Mouse (Mus musculus): Measurements from ENCODE around the gene Mvp. TPM values are rescaled to one million over a fixed set of nuclear protein-coding genes. Genes with fewer than 3 reads are reported as not detected.

Gene Mvp
- total RNA-seq, 2 experiments from 2014 or later: 5.2 to 6.7 TPM

DNA sequence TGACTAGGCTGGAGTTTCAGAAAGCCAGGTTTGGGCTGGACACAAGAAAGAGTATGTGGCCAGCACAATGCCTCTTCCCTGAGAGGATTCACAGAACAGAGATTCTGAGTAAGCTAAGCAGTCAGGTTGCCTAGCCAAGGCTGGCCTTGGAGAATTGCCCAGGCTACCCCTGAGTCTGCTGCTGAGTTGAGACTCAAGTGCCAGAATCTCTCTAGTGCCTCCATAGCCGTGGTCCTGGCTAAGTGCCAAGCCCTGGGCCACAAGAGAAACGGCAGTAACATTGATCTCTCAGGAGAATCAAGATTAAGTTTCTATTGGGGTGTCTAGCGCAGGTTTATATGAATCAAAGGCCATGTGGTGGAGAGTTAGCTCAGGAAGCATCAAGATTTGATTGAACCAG, 48.9 kb downstream of the Mvp start:
- DNase-seq (ENCODE audit: low spot score in 2 of 2): no peak
- intact Hi-C loops (cut with DNase I): no loop called here

DNA sequence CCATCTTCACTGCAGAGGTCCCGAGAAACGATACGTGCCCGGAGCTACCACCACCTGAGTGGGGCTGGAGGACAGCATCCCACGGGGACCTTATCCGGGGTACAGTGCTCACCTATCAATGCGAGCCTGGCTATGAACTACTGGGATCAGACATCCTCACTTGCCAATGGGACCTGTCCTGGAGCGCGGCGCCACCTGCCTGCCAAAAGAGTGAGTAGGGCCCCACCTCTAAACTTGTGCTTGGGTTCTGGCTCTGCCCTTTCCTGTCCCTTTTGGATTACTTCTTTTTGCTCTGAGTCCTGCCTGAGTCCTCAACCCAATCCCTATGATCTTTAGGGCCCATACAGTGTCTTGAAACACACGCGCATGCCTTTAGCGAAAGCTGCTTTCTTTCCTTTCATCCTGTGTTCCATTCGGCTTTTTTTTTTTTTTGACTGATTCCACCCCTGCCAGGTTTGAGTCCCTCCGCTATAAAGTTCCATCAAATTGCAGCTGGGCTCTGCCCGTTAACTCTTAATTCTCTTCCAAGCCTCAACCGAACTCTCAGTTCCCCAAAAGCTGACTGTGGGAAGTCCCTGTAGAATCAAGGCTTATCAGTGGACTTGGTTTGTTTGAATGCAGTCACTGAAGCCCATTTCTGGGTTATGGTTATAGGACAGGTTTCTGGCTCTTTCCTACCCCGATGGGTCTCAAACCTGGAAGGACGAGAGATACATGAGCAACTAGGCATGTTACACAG, 50.7 kb downstream of the Mvp start:
- DNase-seq (ENCODE audit: low spot score in 2 of 2): no peak
- intact Hi-C loops (cut with DNase I): no loop called here

DNA sequence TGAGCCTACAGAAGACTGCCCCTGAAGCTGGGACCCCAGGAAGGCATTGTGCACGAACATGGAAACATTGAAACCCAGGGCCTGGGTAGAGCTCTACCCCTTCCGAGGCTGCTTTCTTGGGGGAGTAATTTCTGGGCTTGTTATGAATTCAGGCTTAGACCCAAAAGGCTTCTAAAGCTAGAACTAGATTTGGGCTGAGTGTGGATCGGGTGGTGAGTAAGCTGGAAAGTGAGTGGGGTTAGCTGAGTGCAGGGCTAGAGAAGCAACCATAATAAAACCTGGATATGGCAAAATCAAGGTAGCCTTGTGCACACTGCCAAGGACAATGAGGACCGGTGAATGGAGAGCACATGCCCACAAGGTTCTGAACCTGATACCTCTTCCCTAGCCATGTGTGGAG, 52.5 kb downstream of the Mvp start:
- intact Hi-C loops (cut with DNase I): loop anchor here (1.0 kb wide), 1 partner anchor 9 kb away; no protein-coding TSS in a partner anchor
- peak in 1 of 2 experiments; percentile 59 for DNase-seq (ENCODE audit: low spot score in 2 of 2)

DNA sequence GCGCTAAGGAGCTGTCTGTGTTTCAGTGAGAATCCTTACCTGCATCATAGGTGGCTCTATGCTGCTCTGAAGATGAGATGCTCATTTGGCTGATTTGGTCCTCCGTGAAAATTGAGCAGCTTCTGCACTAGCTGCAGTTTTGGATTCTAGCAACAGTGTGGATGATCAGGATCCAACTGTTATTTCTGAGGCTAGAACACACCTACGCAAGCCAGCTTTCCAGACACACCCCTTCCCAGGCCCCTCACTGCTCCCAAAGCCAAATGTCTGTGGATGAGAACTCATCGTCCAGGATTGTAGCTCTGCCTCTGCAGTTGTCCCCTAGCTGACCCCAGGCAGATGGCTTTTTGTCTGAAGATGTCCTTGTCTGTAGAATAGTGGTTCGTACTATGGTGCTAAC, 53.3 kb downstream of the Mvp start:
- intact Hi-C loops (cut with DNase I): loop anchor here (1.0 kb wide), 1 partner anchor 8 kb away; no protein-coding TSS in a partner anchor

DNA sequence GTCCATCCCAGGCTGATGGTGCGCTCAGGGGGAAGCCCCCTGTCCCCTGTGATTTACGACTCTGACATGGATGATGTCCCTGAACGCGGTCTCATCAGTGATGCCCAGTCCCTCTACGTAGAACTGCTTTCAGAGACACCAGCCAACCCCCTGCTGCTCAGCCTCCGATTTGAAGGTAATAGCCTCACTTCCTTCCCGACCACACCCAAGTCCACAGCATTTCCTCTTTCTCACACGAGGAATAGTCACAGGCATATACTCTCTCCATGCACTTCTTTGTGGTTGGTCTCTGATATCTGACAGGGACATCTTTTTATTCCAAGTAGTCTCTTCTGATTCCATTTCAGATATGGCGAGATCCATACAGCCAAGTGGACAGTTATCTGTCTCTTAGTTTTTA, 54.6 kb downstream of the Mvp start:
- intact Hi-C loops (cut with DNase I): no loop called here
- no peak for DNase-seq (ENCODE audit: low spot score in 2 of 2)

More for the DNA sequence above, 53.3 kb downstream of the Mvp start:
- peak in 1 of 2 experiments; percentile 59 for DNase-seq (ENCODE audit: low spot score in 2 of 2)

DNA sequence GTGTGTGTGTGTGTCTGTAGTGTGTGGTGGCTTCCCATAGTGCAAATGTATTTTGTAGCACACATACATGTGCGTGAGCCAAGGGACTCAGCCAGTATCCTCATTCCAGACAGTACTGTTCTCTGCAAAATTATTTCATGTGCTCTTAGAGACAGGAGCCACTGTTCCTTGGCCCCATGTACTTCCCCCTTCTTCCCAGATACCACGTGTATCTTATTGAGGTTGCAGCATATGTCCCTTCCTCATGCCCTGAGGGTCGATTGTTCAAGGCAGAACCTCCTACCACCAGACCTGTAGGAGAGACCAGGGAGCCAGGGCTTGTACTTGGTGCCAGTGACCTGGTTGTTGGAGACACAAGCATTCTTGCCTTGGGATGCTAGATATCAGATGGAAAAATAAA, 59.3 kb downstream of the Mvp start:
- no peak for DNase-seq (ENCODE audit: low spot score in 2 of 2)
- intact Hi-C loops (cut with DNase I): no loop called here

DNA sequence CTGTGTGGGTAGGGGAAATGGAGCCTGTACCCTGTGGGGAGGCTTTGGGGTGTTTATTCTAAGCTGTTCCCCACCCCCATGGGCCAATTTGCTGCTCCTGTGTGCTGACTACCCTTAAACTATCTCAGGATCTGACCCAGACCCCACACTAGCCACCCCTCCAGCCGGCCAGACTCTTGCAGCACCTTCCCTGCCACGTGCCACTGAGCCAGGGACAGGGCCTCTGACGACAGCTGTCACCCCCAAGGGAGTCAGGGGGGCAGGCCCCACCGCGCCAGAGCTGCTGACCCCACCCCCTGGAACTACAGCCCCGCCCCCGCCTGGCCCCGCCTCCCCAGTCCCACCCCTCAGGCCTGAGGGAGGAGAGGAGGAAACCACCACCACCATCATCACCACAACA, 61.8 kb downstream of the Mvp start:
- DNase-seq (ENCODE audit: low spot score in 2 of 2): no peak
- intact Hi-C loops (cut with DNase I): loop anchor here (1.0 to 5.0 kb wide), 2 partner anchors 9 to 70 kb away; partner anchors contain the start of gene Taok2

DNA sequence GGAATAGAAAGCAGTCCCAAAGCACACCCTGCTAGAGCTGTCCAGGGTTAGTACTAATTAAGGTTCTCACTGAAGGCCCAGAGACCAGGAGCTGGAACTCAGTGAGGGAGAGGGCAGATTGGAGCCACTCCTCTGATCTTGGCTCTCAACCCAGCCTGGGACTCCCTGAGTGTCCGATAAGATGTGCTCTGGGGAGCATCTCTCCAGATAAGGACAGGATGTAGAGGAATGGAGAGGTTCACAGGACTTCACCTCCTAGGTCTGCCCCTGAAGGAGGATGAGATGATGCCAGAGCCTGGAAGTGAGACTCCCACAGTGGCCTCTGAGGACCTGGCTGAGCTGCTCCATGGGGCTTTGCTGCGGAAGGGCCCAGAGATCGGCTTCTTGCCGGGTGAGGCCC, 62.7 kb downstream of the Mvp start:
- DNase-seq (ENCODE audit: low spot score in 2 of 2): no peak
- intact Hi-C loops (cut with DNase I): loop anchor here (2.0 to 5.0 kb wide), 4 partner anchors 25 to 129 kb away; partner anchors contain the start of genes Cdiptos, Gm42742, Prrt2 and Taok2

DNA sequence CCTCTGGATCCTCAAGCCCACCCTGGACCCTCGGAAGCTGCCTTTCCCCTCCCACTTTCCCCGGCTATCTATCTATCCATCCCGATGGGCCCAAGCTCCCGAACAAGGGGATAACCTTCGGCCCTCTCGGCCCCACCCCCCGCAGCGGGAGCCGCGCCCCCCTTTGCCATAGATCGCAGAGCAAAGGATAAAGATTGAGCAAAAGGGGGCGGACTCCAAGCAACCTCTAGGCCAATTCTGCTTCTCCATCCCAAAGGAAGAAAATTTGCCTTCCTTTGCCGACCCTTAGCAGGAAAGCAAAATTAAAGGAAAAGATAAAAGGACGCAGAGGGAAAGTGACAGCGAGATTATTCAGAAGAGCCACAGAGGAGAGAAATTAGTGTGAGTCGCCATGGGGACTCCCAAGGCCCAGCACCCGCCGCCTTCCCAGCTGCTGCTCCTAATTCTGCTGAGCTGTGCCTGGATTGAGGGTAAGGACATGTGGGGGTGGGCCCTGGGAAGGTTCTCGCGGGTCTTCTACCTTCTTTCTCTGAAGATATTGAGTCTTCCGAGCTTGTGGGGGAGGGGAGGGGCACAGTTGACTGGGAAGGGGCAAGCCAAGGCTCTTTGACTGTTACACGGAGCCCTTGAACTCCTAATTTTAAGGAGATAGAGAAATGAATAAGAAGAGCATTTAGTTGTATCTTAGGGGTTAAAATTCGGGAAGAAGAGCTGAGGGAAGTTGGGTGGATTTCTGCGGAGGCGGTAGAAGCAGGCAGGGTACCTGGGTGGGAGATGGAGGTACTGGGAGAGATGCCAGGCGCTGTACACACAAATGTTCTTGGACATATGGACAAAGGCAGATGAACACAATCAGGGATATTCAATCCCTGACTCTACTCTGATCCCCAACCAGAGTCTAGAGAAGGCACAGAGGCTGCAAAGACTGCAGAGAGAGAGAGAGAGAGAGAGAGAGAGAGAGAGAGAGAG, 63.5 kb downstream of the Mvp start:
- DNase-seq (ENCODE audit: low spot score in 2 of 2): peak; percentile 33 to 64

DNA sequence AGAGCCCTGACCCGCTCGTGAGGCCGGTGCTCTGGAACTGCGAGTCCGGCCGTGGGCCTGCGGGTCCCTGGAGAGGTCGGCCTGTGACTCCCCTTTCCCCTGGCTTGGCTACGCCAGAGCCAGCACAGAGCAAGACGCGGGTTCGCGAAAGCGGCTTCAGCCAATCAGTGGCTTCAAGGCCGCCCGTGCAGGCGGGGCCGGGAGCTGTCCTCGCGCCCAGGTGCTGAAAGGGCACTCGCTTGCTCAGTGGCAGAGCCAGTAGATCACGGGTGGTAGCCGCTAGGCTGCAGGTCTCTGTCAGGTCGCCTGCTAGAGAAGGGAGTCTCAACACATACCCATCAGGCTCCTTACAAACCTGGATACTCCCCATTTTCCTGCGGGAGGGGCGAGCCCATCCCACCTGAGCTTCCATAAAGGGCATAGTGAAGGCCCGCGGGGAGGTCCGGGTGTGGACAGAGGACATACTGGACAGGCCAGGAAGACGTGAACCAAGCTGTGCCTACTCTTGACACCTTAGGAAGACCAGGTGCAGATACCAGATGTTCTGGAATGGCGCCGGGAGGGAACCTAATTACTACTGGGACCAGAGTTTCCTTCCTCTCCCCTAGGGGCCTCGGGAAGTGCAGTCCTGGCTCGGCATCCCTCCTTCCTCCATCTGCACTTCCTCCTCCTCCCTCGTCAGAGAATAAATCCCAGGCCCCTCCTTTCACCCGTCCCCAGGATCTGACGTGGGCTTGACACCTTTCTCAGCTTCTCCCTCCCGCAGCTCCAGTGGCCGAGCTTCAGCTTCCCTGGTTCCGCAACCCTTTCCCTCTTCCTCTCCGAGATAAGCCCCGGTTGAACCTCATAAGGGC, 64.4 kb downstream of the Mvp start, which contains the start of gene Sez6l2:
Gene Sez6l2 (plus strand): TSS at position 771 of the 854 bp plus-strand sequence.
- intact Hi-C loops (cut with DNase I): loop anchor here (2.0 to 5.0 kb wide), 4 partner anchors 27 to 127 kb away; partner anchors contain the start of genes Cdiptos, Gm42742, Prrt2 and Taok2

More for the DNA sequence above, 63.5 kb downstream of the Mvp start:
- intact Hi-C loops (cut with DNase I): loop anchor here (2.0 to 5.0 kb wide), 4 partner anchors 26 to 128 kb away; partner anchors contain the start of genes Cdiptos, Gm42742, Prrt2 and Taok2

DNA sequence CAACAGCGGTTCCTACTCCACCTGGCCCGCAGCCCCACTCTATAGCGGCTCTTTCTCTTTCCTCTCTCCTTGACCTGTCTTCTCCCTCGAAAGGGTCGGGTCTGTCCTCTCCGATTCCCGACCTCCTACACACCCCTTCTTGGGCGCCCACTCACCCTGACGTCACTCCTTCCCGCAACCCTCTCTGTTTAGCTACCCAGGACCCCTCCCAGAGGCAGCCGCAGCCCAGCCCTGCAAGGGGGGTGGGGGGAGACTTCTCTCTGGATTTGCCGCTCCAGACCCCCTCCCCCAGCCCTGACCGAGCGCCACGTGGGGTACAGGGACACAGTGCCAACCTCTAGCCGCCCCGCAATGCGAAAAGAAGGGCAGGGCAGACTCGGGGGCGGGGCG, 65.0 kb downstream of the Mvp start, which contains the start of gene Asphd1:
Gene Asphd1 (minus strand): TSS at position 180 of the 390 bp plus-strand sequence.
- peak; percentile 46 to 76 for DNase-seq (ENCODE audit: low spot score in 2 of 2)
- intact Hi-C loops (cut with DNase I): no loop called here

More for the DNA sequence above, 64.4 kb downstream of the Mvp start, which contains the start of gene Sez6l2:
- DNase-seq (ENCODE audit: low spot score in 2 of 2): peak; percentile 83 to 91

DNA sequence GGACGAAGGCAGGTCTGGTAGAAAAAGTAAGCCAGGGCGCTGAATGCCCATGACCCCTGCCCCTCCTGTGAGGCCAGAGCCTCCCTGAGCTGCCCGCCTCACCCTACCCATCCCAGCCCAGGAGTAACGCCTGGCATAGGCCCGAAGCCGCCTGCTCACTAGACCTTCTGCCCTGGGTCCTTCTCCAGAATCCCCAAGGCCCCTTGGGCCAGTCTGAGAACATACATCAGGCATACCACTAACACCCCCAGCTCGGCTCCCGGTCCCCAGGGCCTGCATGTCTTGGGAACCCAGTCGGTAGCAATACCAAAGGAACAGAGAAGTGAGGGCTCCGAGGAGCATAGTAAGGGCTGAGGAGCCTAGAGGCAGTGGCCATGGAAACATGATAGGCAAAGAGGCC, 65.8 kb downstream of the Mvp start:
- intact Hi-C loops (cut with DNase I): no loop called here
- no peak for DNase-seq (ENCODE audit: low spot score in 2 of 2)

DNA sequence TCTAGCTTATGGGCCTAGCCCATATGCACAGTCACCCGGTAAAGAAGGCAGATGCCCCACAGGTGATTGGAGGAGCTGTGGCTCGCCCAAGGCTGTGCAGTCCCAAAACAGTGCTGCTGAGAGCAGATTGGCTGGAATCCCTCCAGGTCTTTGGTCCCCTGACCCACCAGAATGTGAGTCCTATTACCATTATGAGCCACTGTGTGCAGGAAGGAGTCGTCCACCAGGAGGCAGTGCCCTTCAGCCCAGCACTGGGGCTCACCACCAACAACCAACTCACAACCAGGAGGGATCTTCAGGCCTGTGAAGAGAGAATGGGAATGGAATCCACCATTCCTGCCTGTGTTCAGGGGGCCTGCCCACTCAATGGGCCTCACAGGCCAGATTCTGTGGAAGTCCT, 67.9 kb downstream of the Mvp start:
- intact Hi-C loops (cut with DNase I): no loop called here
- DNase-seq (ENCODE audit: low spot score in 2 of 2): peak in 1 of 2 experiments; percentile 38

DNA sequence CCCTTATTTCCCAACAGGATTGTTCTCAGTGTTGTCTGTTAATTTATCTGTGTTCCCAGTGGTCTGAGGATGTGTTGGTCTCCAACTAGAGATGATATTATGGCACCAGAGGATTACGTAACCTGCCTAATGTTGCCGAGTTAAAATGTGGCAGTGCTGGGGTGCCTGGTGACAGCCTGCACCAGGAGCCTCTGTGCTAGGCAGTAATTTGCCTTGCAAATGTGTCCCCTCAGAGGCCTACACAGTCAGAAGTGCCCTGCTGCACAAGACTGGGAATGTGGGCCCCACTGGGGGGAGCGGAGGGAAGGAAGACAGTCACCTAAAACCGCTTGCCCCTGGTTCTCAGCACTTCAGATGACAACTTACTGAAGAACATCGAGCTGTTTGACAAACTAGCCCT, 72.6 kb downstream of the Mvp start:
- intact Hi-C loops (cut with DNase I): no loop called here
- DNase-seq (ENCODE audit: low spot score in 2 of 2): peak in 1 of 2 experiments; percentile 51

DNA sequence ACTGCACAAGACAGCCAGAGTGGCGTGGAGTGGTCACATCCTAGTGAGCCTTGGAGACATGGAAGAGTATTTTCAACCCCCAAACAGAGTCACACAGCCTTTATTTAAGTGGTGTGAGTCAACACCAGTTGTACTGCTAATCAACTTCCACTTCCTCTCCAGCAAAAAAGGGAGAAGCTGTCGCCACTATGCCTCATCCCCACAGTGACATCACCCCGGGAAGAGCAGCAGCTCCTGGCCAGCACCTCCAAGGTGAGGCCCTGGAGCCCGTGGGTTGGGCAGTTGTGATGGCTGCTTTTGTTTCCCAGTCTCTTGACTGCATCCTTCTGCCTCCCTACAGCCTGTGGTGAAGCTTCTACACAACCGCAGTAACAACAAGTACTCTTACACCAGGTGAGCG, 73.2 kb downstream of the Mvp start:
- DNase-seq (ENCODE audit: low spot score in 2 of 2): no peak
- intact Hi-C loops (cut with DNase I): no loop called here
